Mouse (Mus musculus) c-Kit-positive CD71-positive TER-119-positive erythroid progenitor cells, embryonic 14.5 days (primary cell): Measurements from ENCODE around the gene Bicdl1.

Experiments
- DNase-seq: peaks from one replicate; pipeline ENCODE4 v3.0.0-alpha.2; 2013; ENCODE audit warnings: low spot score

Bicdl1 gene

DNA sequence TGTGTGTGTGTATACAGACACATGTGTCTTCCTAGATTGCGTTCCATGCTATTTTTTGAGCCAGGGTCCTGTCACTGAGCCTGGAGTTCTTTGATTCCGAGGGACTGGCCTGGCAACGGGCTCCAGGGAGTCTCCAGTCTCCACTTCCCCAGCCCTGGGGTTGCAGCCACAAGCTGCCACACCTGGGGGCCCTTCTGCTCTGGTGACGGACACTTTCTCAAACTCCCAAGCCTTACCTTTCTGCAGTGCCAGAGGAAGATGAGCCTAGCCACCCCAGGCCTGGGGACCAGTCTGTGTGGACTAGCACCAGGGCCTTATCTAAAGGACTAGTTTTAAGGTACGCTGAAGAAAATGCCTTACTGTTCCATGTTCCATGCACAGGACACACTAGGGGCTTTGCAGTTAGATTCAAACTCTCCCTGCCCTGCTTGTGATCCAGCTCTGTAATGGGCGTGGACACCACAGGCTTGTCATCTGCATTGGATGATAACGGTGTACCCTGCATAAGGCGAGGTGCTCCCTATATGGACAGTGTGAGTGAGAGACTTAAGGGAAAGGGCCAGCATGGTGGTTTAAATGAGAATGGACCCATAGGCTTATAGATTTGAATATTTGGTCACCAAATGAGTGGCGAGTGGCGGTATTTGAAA is 105.1 kb downstream of the Bicdl1 start:
- DNase-seq = peak; percentile 85

DNA sequence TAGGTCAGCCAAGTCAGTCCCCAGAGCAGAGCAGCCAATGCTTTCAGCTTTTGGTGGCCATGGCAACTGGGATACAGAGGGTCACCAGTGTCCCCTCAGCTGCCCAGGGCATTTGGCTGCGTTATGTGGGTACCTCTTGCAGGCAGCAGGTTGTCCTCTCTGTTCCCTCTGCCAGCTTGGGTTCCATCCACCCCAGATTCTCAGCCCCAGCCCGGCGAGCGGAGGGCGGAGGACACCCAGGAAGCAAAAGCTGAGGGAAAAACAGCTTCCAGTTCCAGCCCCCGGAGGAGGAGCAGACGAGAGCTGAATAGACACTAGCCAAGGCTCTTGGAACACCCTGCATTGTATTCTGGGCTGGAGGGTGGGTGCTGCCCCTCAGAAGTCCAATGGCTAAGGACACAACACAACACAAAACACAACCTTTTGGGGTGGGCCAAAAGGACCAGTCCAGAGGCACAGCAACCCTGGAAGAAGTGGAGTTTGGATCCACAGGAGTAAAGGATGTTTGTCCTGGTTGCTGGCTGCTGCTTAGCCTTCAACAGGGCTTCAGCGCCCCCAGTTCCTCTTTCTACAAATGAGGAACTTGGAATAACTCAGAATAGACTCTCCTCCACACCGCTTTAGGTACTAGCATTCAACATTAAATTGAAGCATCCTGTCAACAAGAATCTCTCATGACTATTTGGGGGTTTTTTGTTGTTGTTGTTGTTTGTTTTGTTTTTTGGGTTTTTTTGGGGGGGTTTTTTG is 107.6 kb downstream of the Bicdl1 start:
- DNase-seq = no peak

GRCm38 (mm10) chr5:115622686-115623085 is 108.7 kb downstream of the Bicdl1 start:
- DNase-seq = no peak

GRCm38 (mm10) chr5:115619690-115620089 is 111.7 kb downstream of the Bicdl1 start:
- DNase-seq = no peak

GRCm38 (mm10) chr5:115614948-115615347 is 116.5 kb downstream of the Bicdl1 start:
- DNase-seq = peak; percentile 50

- DNase-seq = no peak
These were observed 118.1 kb downstream of the Bicdl1 start for GRCm38 (mm10) chr5:115613332-115613731.

- no peak for DNase-seq
These were observed 119.9 kb downstream of the Bicdl1 start for GRCm38 (mm10) chr5:115611566-115611965.

- DNase-seq = no peak
These were observed 127.9 kb downstream of the Bicdl1 start for GRCm38 (mm10) chr5:115603561-115603960.
